Mouse (Mus musculus): Measurements from ENCODE around the gene Ddhd1. TPM values are rescaled to one million over a fixed set of nuclear protein-coding genes. Genes with fewer than 3 reads are reported as not detected.

The Ddhd1 gene
- polyA plus RNA-seq, 1 experiment from 2014 or later, result 18.6 TPM

DNA sequence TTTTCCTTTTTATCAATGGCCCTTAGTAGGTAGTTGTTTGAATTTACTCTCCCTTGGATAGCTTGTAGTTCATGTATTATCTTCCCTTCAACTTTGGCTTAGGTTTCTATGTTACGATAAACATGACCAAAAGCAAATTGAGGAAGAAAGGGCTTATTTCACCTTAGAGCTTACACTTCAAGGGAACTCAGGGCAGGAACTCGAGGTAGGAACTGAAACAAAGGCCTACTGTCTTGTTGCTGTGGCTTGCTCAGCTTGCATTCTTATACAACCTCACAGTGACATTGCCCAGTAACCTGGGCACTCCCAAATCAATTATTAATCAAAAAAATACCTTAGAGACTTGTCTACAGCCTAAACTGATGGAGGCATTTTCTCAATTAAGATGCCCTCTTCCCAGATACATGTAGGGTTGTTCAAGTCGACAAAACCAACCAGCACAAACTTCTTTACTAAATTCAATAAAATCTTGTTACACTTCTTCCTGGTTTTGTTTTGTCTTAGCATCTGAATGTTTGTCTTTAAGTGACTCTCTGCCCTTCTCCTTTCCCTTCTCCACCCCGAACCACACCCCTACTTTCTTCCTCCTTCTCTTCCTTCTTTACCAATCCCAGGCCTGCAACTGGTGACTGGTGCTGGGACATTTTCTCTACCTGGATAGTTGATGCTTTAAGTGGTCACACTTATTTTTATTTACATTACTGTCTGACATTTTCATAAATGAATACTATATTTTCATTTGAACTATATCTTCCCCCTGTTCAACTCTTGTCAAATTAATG is 25.0 kb downstream of the Ddhd1 start:
- WGBS, result 85% methylated on average over 4 of the region's 4 CpGs
- Histone ChIP-seq H3K4me3 (ENCODE audit: low read length) (no peak overlapping the region), H3K36me3 (ENCODE audit: control insufficient read depth, insufficient read depth, low read length) (no peaks in the 10 kb centered on the region), H3K9ac (ENCODE audit: low read depth, low read length) (no peak overlapping the region), H3K27ac (ENCODE audit: low read depth, low read length) (no peak overlapping the region), H3K27me3 (replicated peaks; ENCODE audit: control insufficient read depth, insufficient read depth, low read length) (no peaks in the 10 kb centered on the region), H3K9me3 (ENCODE audit: control insufficient read depth, low read length) (no peaks in the 10 kb centered on the region), H3K4me2 (ENCODE audit: low read length) (no peak overlapping the region), H3K4me1 (ENCODE audit: control insufficient read depth, insufficient read depth, low read depth, low read length) (no peaks in the 10 kb centered on the region)
- no peak for ATAC-seq

- Histone ChIP-seq H3K27ac (ENCODE audit: low read depth, low read length) (no peak overlapping the region), H3K4me1 (ENCODE audit: control insufficient read depth, insufficient read depth, low read depth, low read length) (no peaks in the 10 kb centered on the region), H3K4me2 (ENCODE audit: low read length) (no peak overlapping the region), H3K9ac (ENCODE audit: low read depth, low read length) (no peak overlapping the region), H3K36me3 (ENCODE audit: control insufficient read depth, insufficient read depth, low read length) (no peaks in the 10 kb centered on the region), H3K27me3 (replicated peaks; ENCODE audit: control insufficient read depth, insufficient read depth, low read length) (no peaks in the 10 kb centered on the region), H3K9me3 (ENCODE audit: control insufficient read depth, low read length) (no peaks in the 10 kb centered on the region), H3K4me3 (ENCODE audit: low read length) (no peak overlapping the region)
- 90% methylated on average over 5 of the region's 5 CpGs for WGBS
- no peak for ATAC-seq
These were observed 27.4 kb downstream of the Ddhd1 start for GRCm38 (mm10) chr14:45630544-45630943.

- Histone ChIP-seq H3K4me1 (ENCODE audit: control insufficient read depth, insufficient read depth, low read depth, low read length) (no peaks in the 10 kb centered on the region), H3K9me3 (ENCODE audit: control insufficient read depth, low read length) (no peaks in the 10 kb centered on the region), H3K27me3 (replicated peaks; ENCODE audit: control insufficient read depth, insufficient read depth, low read length) (no peaks in the 10 kb centered on the region), H3K4me2 (ENCODE audit: low read length) (no peak overlapping the region), H3K36me3 (ENCODE audit: control insufficient read depth, insufficient read depth, low read length) (no peaks in the 10 kb centered on the region), H3K4me3 (ENCODE audit: low read length) (no peak overlapping the region), H3K9ac (ENCODE audit: low read depth, low read length) (no peak overlapping the region), H3K27ac (ENCODE audit: low read depth, low read length) (no peak overlapping the region)
- WGBS, result 90% methylated on average over 1 of the region's 1 CpGs
- no peak for ATAC-seq
These were observed 28.0 kb downstream of the Ddhd1 start for GRCm38 (mm10) chr14:45629938-45630337.

DNA sequence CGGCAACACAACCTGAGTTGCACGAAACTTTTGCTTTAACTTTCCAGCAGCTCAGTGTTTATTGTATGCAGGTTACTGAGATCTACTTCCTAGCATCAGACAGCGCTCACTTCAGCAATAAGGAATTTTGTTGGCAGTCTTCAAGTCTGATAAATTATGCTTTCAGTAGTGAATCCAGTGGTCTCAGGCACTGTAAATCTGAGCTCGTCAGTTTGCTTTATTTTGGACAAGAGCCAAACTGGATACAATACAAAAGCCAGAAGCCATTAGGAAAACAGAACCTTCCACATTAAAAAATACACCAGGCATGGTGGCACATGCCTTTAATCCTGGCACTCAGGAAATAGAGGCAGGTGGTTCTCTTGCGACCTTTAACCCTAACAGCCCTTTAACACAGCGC is 39.6 kb downstream of the Ddhd1 start:
- H3K4me3 ChIP-seq (ENCODE audit: low read length), result no peak overlapping the region
- H3K4me2 ChIP-seq (ENCODE audit: low read length), result no peak overlapping the region
- H3K9ac ChIP-seq (ENCODE audit: low read depth, low read length), result no peak overlapping the region
- H3K9me3 ChIP-seq (ENCODE audit: control insufficient read depth, low read length), result no peaks in the 10 kb centered on the region
- H3K36me3 ChIP-seq (ENCODE audit: control insufficient read depth, insufficient read depth, low read length), result peaks cover 20% of the 10 kb centered on the region
- no peaks in the 10 kb centered on the region for H3K27me3 ChIP-seq (replicated peaks; ENCODE audit: control insufficient read depth, insufficient read depth, low read length)
- 56% methylated on average over 6 of the region's 6 CpGs for WGBS
- no peak overlapping the region for H3K27ac ChIP-seq (ENCODE audit: low read depth, low read length)
- ATAC-seq, result peak; percentile 45; the same call in 1 of the 2 replicates
- no peaks in the 10 kb centered on the region for H3K4me1 ChIP-seq (ENCODE audit: control insufficient read depth, insufficient read depth, low read depth, low read length)

GRCm38 (mm10) chr14:45616526-45616925 is 41.4 kb downstream of the Ddhd1 start:
- peaks cover 29% of the 10 kb centered on the region for H3K36me3 ChIP-seq (ENCODE audit: control insufficient read depth, insufficient read depth, low read length)
- no peaks in the 10 kb centered on the region for H3K9me3 ChIP-seq (ENCODE audit: control insufficient read depth, low read length)
- no peak overlapping the region for H3K9ac ChIP-seq (ENCODE audit: low read depth, low read length)
- no peaks in the 10 kb centered on the region for H3K4me1 ChIP-seq (ENCODE audit: control insufficient read depth, insufficient read depth, low read depth, low read length)
- WGBS, result 95% methylated on average over 5 of the region's 5 CpGs
- H3K4me3 ChIP-seq (ENCODE audit: low read length), result no peak overlapping the region
- no peak overlapping the region for H3K27ac ChIP-seq (ENCODE audit: low read depth, low read length)
- ATAC-seq, result no peak
- H3K4me2 ChIP-seq (ENCODE audit: low read length), result no peak overlapping the region
- H3K27me3 ChIP-seq (replicated peaks; ENCODE audit: control insufficient read depth, insufficient read depth, low read length), result no peaks in the 10 kb centered on the region

DNA sequence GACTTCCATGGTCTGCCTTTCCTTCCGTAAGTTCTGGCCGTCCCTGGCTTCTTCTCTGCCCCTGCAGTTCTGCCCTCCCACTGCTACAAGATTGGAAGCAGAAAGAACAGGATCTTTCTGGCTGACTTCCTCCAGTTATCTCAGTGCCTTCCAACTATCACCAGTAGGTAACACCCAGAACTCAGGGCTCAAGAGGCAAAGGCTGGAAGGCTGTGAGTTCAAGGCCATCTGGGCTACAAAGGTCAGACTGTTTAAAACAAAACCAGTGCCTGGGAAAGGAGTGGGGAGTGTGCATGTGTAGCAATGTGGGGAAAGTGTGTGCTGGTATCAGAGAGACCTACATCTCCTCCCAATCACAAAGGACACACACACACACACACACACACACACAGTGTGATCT is 42.2 kb downstream of the Ddhd1 start:
- Histone ChIP-seq H3K4me1 (ENCODE audit: control insufficient read depth, insufficient read depth, low read depth, low read length) (no peaks in the 10 kb centered on the region), H3K4me3 (ENCODE audit: low read length) (no peak overlapping the region), H3K36me3 (ENCODE audit: control insufficient read depth, insufficient read depth, low read length) (peaks cover 29% of the 10 kb centered on the region), H3K9ac (ENCODE audit: low read depth, low read length) (no peak overlapping the region), H3K4me2 (ENCODE audit: low read length) (no peak overlapping the region), H3K27ac (ENCODE audit: low read depth, low read length) (no peak overlapping the region), H3K27me3 (replicated peaks; ENCODE audit: control insufficient read depth, insufficient read depth, low read length) (no peaks in the 10 kb centered on the region), H3K9me3 (ENCODE audit: control insufficient read depth, low read length) (no peaks in the 10 kb centered on the region)
- no peak for ATAC-seq
- 82% methylated on average over 2 of the region's 2 CpGs for WGBS

GRCm38 (mm10) chr14:45614822-45615221 is 43.1 kb downstream of the Ddhd1 start:
- Histone ChIP-seq H3K9ac (ENCODE audit: low read depth, low read length) (no peak overlapping the region), H3K4me2 (ENCODE audit: low read length) (no peak overlapping the region), H3K36me3 (ENCODE audit: control insufficient read depth, insufficient read depth, low read length) (peaks cover 33% of the 10 kb centered on the region), H3K27me3 (replicated peaks; ENCODE audit: control insufficient read depth, insufficient read depth, low read length) (no peaks in the 10 kb centered on the region), H3K4me1 (ENCODE audit: control insufficient read depth, insufficient read depth, low read depth, low read length) (no peaks in the 10 kb centered on the region), H3K4me3 (ENCODE audit: low read length) (no peak overlapping the region), H3K9me3 (ENCODE audit: control insufficient read depth, low read length) (no peaks in the 10 kb centered on the region), H3K27ac (ENCODE audit: low read depth, low read length) (no peak overlapping the region)
- ATAC-seq, result no peak
- WGBS, result 74% methylated on average over 4 of the region's 4 CpGs

- Histone ChIP-seq H3K27me3 (replicated peaks; ENCODE audit: control insufficient read depth, insufficient read depth, low read length) (no peaks in the 10 kb centered on the region), H3K27ac (ENCODE audit: low read depth, low read length) (no peak overlapping the region), H3K36me3 (ENCODE audit: control insufficient read depth, insufficient read depth, low read length) (peaks cover 33% of the 10 kb centered on the region), H3K4me2 (ENCODE audit: low read length) (no peak overlapping the region), H3K9ac (ENCODE audit: low read depth, low read length) (no peak overlapping the region), H3K4me1 (ENCODE audit: control insufficient read depth, insufficient read depth, low read depth, low read length) (no peaks in the 10 kb centered on the region), H3K9me3 (ENCODE audit: control insufficient read depth, low read length) (no peaks in the 10 kb centered on the region), H3K4me3 (ENCODE audit: low read length) (no peak overlapping the region)
- 92% methylated on average over 6 of the region's 6 CpGs for WGBS
- ATAC-seq, result no peak
These were observed 43.5 kb downstream of the Ddhd1 start for GRCm38 (mm10) chr14:45614406-45614805.

- H3K27ac ChIP-seq (ENCODE audit: low read depth, low read length), result no peak overlapping the region
- no peaks in the 10 kb centered on the region for H3K4me1 ChIP-seq (ENCODE audit: control insufficient read depth, insufficient read depth, low read depth, low read length)
- 89% methylated on average over 7 of the region's 7 CpGs for WGBS
- H3K9ac ChIP-seq (ENCODE audit: low read depth, low read length), result no peak overlapping the region
- peaks cover 40% of the 10 kb centered on the region for H3K36me3 ChIP-seq (ENCODE audit: control insufficient read depth, insufficient read depth, low read length)
- ATAC-seq, result no peak
- H3K4me2 ChIP-seq (ENCODE audit: low read length), result no peak overlapping the region
- no peaks in the 10 kb centered on the region for H3K9me3 ChIP-seq (ENCODE audit: control insufficient read depth, low read length)
- no peak overlapping the region for H3K4me3 ChIP-seq (ENCODE audit: low read length)
- no peaks in the 10 kb centered on the region for H3K27me3 ChIP-seq (replicated peaks; ENCODE audit: control insufficient read depth, insufficient read depth, low read length)
These were observed 46.3 kb downstream of the Ddhd1 start for GRCm38 (mm10) chr14:45611654-45612053.
